Mouse (Mus musculus) testis, adult 2 months (tissue): ENCODE results near the gene Rnasek. TPM values are rescaled to one million over a fixed set of nuclear protein-coding genes. Genes with fewer than 3 reads are reported as not detected.
A peak's percentile ranks its signal among the peaks of the same experiment; 100 is the strongest.

ENCODE experiments used
- H3K27ac ChIP-seq: fragments of 200-500 bp; 2 replicates; pipeline ENCODE4 v1.5.1; 2012; ENCODE audit warnings: low read depth, low read length; ENCODE audit not compliant: control insufficient read depth, insufficient read depth
- H3K27me3 ChIP-seq: fragments of 200-500 bp; 2 replicates; pipeline ENCODE4 v1.6.1; 2012; ENCODE audit warnings: mild to moderate bottlenecking, low read length, moderate library complexity; ENCODE audit not compliant: control insufficient read depth, insufficient read depth
- H3K36me3 ChIP-seq: fragments of 200-500 bp; 2 replicates; pipeline ENCODE4 v1.6.1; 2012; ENCODE audit warnings: mild to moderate bottlenecking, low read length; ENCODE audit not compliant: control insufficient read depth, insufficient read depth
- H3K4me1 ChIP-seq: fragments of 200-500 bp; 2 replicates; pipeline ENCODE4 v1.6.1; 2012; ENCODE audit warnings: low read length; ENCODE audit not compliant: control insufficient read depth, insufficient read depth
- H3K4me3 ChIP-seq: fragments of 200-500 bp; 2 replicates; pipeline ENCODE4 v1.5.1; 2012; ENCODE audit warnings: low read depth, mild to moderate bottlenecking, low read length, moderate library complexity, mixed read lengths; ENCODE audit not compliant: control insufficient read depth
- CTCF ChIP-seq: fragments of 200-500 bp; IDR thresholded peaks from 2 replicates; pipeline ENCODE4 v1.5.1; 2012; ENCODE audit warnings: low read depth, mild to moderate bottlenecking, inconsistent platforms, low read length, moderate library complexity; ENCODE audit not compliant: control insufficient read depth, insufficient read depth, insufficient replicate concordance
- POLR2A ChIP-seq: fragments of 200-500 bp; IDR thresholded peaks from 2 replicates; pipeline ENCODE4 v1.6.1; 2012; ENCODE audit warnings: low read depth, mild to moderate bottlenecking, inconsistent platforms, low read length, moderate library complexity; ENCODE audit not compliant: control insufficient read depth
- polyA plus RNA-seq: library from polyadenylated mRNA; depleted of rRNA; stranded (reverse); fragments of >200 nt; gene quantifications from 2 replicates; pipeline ENCODE4 v1.2.3, GENCODE M21; 2012; rRNA removed

Gene Rnasek
- polyA plus RNA-seq, 1 experiment, result 112 TPM

DNA sequence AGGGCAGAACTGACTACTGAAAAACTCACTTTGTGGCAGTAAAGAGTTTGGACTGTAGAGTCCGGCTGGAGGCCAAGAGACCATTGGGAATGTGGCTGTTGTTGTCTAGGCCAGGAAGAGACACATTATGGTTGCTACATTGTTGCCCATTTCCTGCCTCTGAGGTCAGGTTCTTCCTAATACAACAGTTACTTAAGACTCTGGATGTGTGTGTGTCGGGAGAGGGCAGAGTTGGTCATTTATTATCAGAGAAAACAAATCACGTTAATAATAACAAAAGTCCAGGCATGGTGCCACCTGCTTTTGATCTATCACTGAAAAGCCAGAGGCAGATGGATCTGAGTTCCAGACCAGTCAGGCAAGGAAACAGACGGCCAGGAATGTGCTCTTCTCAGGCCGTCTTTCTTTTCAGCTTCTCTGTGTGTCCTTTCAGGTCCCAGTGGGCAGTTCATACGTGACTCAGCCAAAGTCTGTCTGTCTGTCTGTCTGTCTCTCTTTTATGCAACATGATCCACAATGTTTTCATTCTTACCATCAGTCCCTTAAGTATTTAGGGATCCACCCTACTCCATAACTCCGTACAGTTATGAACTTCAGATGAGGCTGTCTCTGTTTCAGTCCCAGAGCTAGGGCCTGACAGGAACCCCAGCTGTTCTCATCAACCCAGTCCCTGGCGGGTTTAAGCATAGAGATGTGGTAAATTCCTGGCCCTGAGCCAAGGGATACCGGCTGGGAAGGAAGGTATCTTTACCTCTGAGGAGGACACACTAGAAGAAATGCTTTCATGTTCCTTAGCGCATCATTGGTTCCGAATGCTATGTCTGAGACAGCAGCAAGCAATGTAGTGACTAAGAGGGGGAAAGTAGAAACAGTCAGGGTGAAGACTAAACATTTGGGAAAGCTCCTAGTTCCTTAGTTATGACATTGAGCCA, 46.0 kb downstream of the Rnasek start:
- no peaks in the 10 kb centered on the region for H3K36me3 ChIP-seq
- TF ChIP-seq CTCF (no peak), POLR2A (no peak)
- no peaks in the 10 kb centered on the region for H3K27me3 ChIP-seq
- no peak overlapping the region for H3K4me3 ChIP-seq
- H3K27ac ChIP-seq, result no peak overlapping the region
- peaks cover 5% of the 10 kb centered on the region for H3K4me1 ChIP-seq

DNA sequence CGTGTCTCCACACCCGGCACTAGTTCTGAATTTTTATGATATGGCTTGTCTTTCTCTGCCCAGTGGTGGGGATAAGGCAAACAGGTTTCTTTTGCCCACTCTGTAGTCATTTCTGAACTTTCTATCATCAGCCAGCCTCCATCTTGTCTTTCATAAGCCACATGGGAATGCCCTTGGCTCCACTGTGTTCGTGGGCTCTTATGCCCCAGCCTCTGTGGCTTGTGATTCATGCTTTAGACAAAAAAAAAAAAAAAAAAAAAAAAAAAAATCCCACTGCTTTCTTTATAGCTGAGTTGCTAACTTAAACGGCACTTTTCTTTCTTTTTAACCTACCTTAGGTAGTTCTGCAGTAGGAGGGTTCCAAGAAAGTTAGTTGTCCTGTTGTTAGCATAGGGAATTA, 47.5 kb downstream of the Rnasek start:
- no peaks in the 10 kb centered on the region for H3K36me3 ChIP-seq
- H3K27ac ChIP-seq, result no peak overlapping the region
- TF ChIP-seq CTCF (no peak), POLR2A (no peak)
- H3K4me1 ChIP-seq, result peaks cover 5% of the 10 kb centered on the region
- no peak overlapping the region for H3K4me3 ChIP-seq
- no peaks in the 10 kb centered on the region for H3K27me3 ChIP-seq

DNA sequence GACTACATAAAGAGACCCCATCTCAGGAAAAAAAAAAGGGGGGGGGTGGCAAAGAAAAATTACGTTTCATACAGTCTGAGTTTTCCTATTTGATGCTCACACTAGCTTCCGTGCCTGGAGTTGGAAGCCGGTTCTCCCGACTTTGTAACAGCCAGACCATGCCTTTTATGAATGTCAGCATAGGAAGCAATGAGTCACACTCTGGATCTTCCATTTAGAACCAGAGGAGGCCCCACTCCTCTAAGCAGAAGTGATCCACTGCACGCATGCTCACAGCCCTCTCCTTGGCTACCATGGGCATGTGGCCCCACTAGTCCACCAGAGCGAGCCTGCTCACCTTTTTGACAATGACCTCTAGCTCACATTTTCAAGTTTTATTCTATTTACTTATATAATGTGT, 48.5 kb downstream of the Rnasek start:
- Histone ChIP-seq H3K27ac (no peak overlapping the region), H3K36me3 (no peaks in the 10 kb centered on the region), H3K4me3 (no peak overlapping the region), H3K27me3 (no peaks in the 10 kb centered on the region), H3K4me1 (peaks cover 5% of the 10 kb centered on the region)
- no peak for TF ChIP-seq POLR2A
- no peak for TF ChIP-seq CTCF

DNA sequence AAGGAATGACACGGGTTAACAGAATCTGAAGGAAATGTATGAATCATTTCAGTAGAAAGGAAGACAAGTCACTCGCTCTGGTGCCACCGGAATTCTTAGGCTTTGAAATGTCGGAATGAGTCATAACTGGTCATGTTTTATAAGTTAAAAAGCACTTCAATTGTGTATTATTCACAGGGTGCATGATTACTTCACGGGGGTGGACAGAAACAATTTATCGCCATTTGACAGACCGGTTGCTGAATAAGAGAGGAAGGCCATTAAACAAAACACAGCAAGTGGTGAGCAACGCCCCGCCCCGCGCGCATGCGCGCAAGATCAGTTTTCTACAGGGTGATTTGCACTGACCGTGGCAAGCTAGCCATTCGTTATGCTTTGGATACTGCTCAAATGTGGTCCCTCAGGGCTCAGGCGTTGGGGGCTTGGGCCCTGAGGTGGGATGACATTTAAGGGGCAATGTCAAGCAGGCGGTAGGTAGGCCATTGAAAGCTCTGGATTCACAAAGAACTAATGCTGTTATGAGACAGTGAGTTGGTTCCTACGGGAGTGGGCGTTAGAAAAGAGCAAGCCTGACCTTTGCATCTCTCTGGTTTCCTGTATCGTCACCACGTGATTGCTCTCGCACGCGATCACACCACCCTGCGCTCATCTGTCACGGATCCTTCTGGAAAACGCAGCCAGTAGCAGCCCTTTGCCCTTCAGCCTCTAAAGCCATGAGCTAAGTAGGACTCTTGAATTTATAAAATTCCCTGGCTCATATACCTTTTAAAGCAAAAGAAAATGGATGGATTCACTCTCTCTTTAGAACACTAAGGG, 50.1 kb downstream of the Rnasek start:
- Histone ChIP-seq H3K27ac (no peak overlapping the region), H3K4me1 (peaks cover 5% of the 10 kb centered on the region), H3K27me3 (no peaks in the 10 kb centered on the region), H3K36me3 (no peaks in the 10 kb centered on the region), H3K4me3 (peak overlapping the region; percentile 63)
- TF ChIP-seq POLR2A, result no peak
- no peak for TF ChIP-seq CTCF

Other genes with a start within 250 kb of the Rnasek start
- gene Gabarap, start 248.7 kb downstream of the Rnasek start, polyA plus RNA-seq, result 659 and 826 TPM in 2 replicates
- gene Phf23, start 244.1 kb downstream of the Rnasek start, polyA plus RNA-seq, result 19.0 and 21.2 TPM in 2 replicates
- gene Dvl2, start 239.2 kb downstream of the Rnasek start, polyA plus RNA-seq, result 15.2 and 16.4 TPM in 2 replicates
- gene Acadvl, start 224.4 kb downstream of the Rnasek start, polyA plus RNA-seq, result 20.6 and 20.9 TPM in 2 replicates
- 5.6 and 6.5 TPM in 2 replicates for gene Dlg4, start 222.9 kb downstream of the Rnasek start, polyA plus RNA-seq
- gene Asgr1, start 185.8 kb downstream of the Rnasek start, polyA plus RNA-seq, result 1.00 and 1.4 TPM in 2 replicates
- gene Asgr2, start 147.2 kb downstream of the Rnasek start, polyA plus RNA-seq, result 0.18 and 0.58 TPM in 2 replicates
- gene Mgl2, start 109.5 kb downstream of the Rnasek start, polyA plus RNA-seq, result 0.91 and 1.4 TPM in 2 replicates
- 1.7 and 2.0 TPM in 2 replicates for gene Clec10a, start 83.6 kb downstream of the Rnasek start, polyA plus RNA-seq
- gene Slc16a11, start 27.1 kb downstream of the Rnasek start, polyA plus RNA-seq, result 2.3 and 3.0 TPM in 2 replicates
- gene Slc16a13, start 18.8 kb downstream of the Rnasek start, polyA plus RNA-seq, result 2.2 and 3.3 TPM in 2 replicates
- gene Bcl6b, start 10.0 kb downstream of the Rnasek start, polyA plus RNA-seq, result 1.9 and 2.3 TPM in 2 replicates
- 26.6 and 27.7 TPM in 2 replicates for gene 0610010K14Rik, start 1.9 kb downstream of the Rnasek start, polyA plus RNA-seq
- gene Gm21988, start within 50 bp of the Rnasek start, polyA plus RNA-seq, result 3.4 and 3.7 TPM in 2 replicates
- gene Alox12, start 15.5 kb upstream of the Rnasek start, polyA plus RNA-seq, result 4.2 and 4.8 TPM in 2 replicates
- 0.12 TPM in 1 of 2 replicates, not detected in the other for gene Alox12e, start 82.8 kb upstream of the Rnasek start, polyA plus RNA-seq
- gene Alox15, start 112.2 kb upstream of the Rnasek start, polyA plus RNA-seq, result 0.52 and 1.3 TPM in 2 replicates
- gene Pelp1, start 170.2 kb upstream of the Rnasek start, polyA plus RNA-seq, result 36.7 and 38.4 TPM in 2 replicates
- 8.9 and 10.6 TPM in 2 replicates for gene Arrb2, start 192.8 kb upstream of the Rnasek start, polyA plus RNA-seq
- 8.3 and 10.2 TPM in 2 replicates for gene Med11, start 212.1 kb upstream of the Rnasek start, polyA plus RNA-seq
- 186 and 201 TPM in 2 replicates for gene Zmynd15, start 219.6 kb upstream of the Rnasek start, polyA plus RNA-seq
- 3.2 and 3.9 TPM in 2 replicates for gene Cxcl16, start 220.1 kb upstream of the Rnasek start, polyA plus RNA-seq